Mouse (Mus musculus): Measurements from ENCODE around the gene Rnaseh2a. TPM values are rescaled to one million over a fixed set of nuclear protein-coding genes. Genes with fewer than 3 reads are reported as not detected.

Gene Rnaseh2a
- polyA plus RNA-seq, 1 experiment = 58.7 TPM

DNA sequence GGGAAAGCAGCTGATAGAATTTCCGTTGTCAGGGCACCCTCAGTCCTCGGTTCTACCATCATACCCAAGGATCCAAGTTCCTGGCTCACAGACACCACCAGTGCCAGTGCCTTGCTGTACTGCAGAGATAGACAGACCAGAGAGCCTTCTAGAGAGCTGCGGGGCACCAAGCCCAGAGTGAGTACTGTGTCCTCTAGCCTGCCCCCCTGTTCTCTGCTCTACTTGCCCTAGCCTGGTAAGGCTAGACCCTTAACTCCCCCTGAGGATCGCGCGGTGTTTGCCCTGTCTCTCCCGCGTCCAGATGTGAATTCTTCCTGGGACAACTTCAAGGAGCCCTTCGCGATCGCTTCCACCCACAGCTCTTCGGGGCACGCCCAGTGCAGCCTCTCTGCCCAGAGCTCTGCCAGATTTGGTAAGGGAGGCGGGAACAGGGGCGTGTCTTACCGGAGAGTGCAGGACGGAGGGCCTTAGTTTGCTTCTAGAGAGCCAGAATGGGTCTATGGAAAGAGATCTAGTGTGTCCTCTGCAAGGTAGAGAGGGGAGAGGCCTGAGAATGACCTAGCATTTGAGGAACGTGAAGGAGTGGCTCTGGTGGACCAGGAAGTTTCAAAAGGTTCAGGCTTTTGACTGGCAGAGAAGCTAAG, 16.8 kb downstream of the Rnaseh2a start:
- Histone ChIP-seq H3K4me3 (replicated peaks; ENCODE audit: insufficient read depth, low read depth, low read length) (no peak overlapping the region), H3K4me1 (ENCODE audit: control insufficient read depth, insufficient read depth, low read length) (no peaks in the 10 kb centered on the region), H3K27ac (ENCODE audit: insufficient read depth, low read length) (no peak overlapping the region), H3K27me3 (ENCODE audit: control insufficient read depth, insufficient read depth, low read length) (no peaks in the 10 kb centered on the region)
- TF ChIP-seq CTCF (IDR thresholded peaks at IDR 0.05; ENCODE audit: borderline replicate concordance, insufficient read depth, low read depth, low read length) = no peak
- TF ChIP-seq POLR2A (IDR thresholded peaks at IDR 0.05; ENCODE audit: borderline replicate concordance, insufficient read depth, low read length) = no peak
- no peak for DNase-seq
- 10% methylated on average over 18 of the region's 18 CpGs for WGBS

- WGBS = 25% methylated on average over 12 of the region's 12 CpGs
- peaks cover 6% of the 10 kb centered on the region; the same call in 1 of the 2 replicates for H3K4me1 ChIP-seq (ENCODE audit: control insufficient read depth, insufficient read depth, low read length)
- no peaks in the 10 kb centered on the region for H3K27me3 ChIP-seq (ENCODE audit: control insufficient read depth, insufficient read depth, low read length)
- DNase-seq = no peak
- no peak overlapping the region for H3K27ac ChIP-seq (ENCODE audit: insufficient read depth, low read length)
- H3K4me3 ChIP-seq (replicated peaks; ENCODE audit: insufficient read depth, low read depth, low read length) = no peak overlapping the region
- no peak for TF ChIP-seq CTCF (IDR thresholded peaks at IDR 0.05; ENCODE audit: borderline replicate concordance, insufficient read depth, low read depth, low read length)
- TF ChIP-seq POLR2A (IDR thresholded peaks at IDR 0.05; ENCODE audit: borderline replicate concordance, insufficient read depth, low read length) = no peak
Observed at GRCm38 (mm10) chr8:84949753-84950152, 19.8 kb downstream of the Rnaseh2a start.

- WGBS = 25% methylated on average over 9 of the region's 9 CpGs
- Histone ChIP-seq H3K27me3 (ENCODE audit: control insufficient read depth, insufficient read depth, low read length) (no peaks in the 10 kb centered on the region), H3K4me3 (replicated peaks; ENCODE audit: insufficient read depth, low read depth, low read length) (no peak overlapping the region), H3K4me1 (ENCODE audit: control insufficient read depth, insufficient read depth, low read length) (peaks cover 6% of the 10 kb centered on the region; the same call in 1 of the 2 replicates), H3K27ac (ENCODE audit: insufficient read depth, low read length) (no peak overlapping the region)
- no peak for DNase-seq
- no peak for TF ChIP-seq CTCF (IDR thresholded peaks at IDR 0.05; ENCODE audit: borderline replicate concordance, insufficient read depth, low read depth, low read length)
- TF ChIP-seq POLR2A (IDR thresholded peaks at IDR 0.05; ENCODE audit: borderline replicate concordance, insufficient read depth, low read length) = no peak
Observed at GRCm38 (mm10) chr8:84947241-84947545, 22.4 kb downstream of the Rnaseh2a start.

GRCm38 (mm10) chr8:84946528-84947240, 22.9 kb downstream of the Rnaseh2a start, which contains the start of gene Rtbdn:
Gene Rtbdn, plus strand, starts transcription at chr8:84946991.
- Histone ChIP-seq H3K4me1 (ENCODE audit: control insufficient read depth, insufficient read depth, low read length) (peaks cover 6% of the 10 kb centered on the region; the same call in 1 of the 2 replicates), H3K4me3 (replicated peaks; ENCODE audit: insufficient read depth, low read depth, low read length) (peak within 1 kb of the TSS; percentile 74), H3K27ac (ENCODE audit: insufficient read depth, low read length) (no peak within 1 kb of the TSS; the same call in 1 of the 2 replicates), H3K27me3 (ENCODE audit: control insufficient read depth, insufficient read depth, low read length) (no peaks in the 10 kb centered on the region)
- WGBS = 5% methylated on average over 17 of the region's 17 CpGs
- no peak for TF ChIP-seq POLR2A (IDR thresholded peaks at IDR 0.05; ENCODE audit: borderline replicate concordance, insufficient read depth, low read length)
- TF ChIP-seq CTCF (IDR thresholded peaks at IDR 0.05; ENCODE audit: borderline replicate concordance, insufficient read depth, low read depth, low read length) = peak; percentile 86
- DNase-seq = peak; percentile 70 to 76

- no peaks in the 10 kb centered on the region for H3K27me3 ChIP-seq (ENCODE audit: control insufficient read depth, insufficient read depth, low read length)
- DNase-seq = peak; percentile 71 to 74
- no peak overlapping the region for H3K27ac ChIP-seq (ENCODE audit: insufficient read depth, low read length)
- WGBS = 1% methylated on average over 60 of the region's 67 CpGs
- TF ChIP-seq POLR2A (IDR thresholded peaks at IDR 0.05; ENCODE audit: borderline replicate concordance, insufficient read depth, low read length) = no peak
- peak; percentile 32; the same call in 1 of the 2 replicates for TF ChIP-seq CTCF (IDR thresholded peaks at IDR 0.05; ENCODE audit: borderline replicate concordance, insufficient read depth, low read depth, low read length)
- peak overlapping the region; percentile 74 for H3K4me3 ChIP-seq (replicated peaks; ENCODE audit: insufficient read depth, low read depth, low read length)
- peaks cover 6% of the 10 kb centered on the region; the same call in 1 of the 2 replicates for H3K4me1 ChIP-seq (ENCODE audit: control insufficient read depth, insufficient read depth, low read length)
Observed at GRCm38 (mm10) chr8:84945633-84946527, 23.7 kb downstream of the Rnaseh2a start.

DNA sequence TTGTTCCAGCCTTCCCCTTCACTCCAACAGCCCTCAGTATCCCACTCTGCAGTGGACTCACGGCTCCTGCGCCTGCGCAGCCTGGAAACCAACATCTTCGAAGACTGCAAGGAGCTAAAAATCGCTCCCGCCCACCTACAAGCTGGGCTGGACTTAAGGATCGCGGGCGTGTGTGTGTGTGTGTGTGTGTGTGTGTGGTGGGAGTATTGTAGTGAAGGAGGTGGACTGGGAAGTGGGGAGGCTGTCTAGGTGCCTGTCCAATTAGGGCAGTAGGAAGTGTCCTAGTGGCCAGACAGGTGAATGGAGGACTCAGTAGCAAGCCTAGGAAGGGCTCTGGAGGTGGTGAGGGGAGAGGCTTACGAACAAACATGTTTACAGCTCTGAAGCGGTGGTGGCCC, 24.3 kb downstream of the Rnaseh2a start:
- peaks cover 6% of the 10 kb centered on the region; the same call in 1 of the 2 replicates for H3K4me1 ChIP-seq (ENCODE audit: control insufficient read depth, insufficient read depth, low read length)
- TF ChIP-seq POLR2A (IDR thresholded peaks at IDR 0.05; ENCODE audit: borderline replicate concordance, insufficient read depth, low read length) (no peak), CTCF (IDR thresholded peaks at IDR 0.05; ENCODE audit: borderline replicate concordance, insufficient read depth, low read depth, low read length) (peak; percentile 7; the same call in 1 of the 2 replicates)
- H3K27ac ChIP-seq (ENCODE audit: insufficient read depth, low read length) = no peak overlapping the region
- no peaks in the 10 kb centered on the region for H3K27me3 ChIP-seq (ENCODE audit: control insufficient read depth, insufficient read depth, low read length)
- DNase-seq = peak; percentile 62 to 66
- peak overlapping the region; percentile 74 for H3K4me3 ChIP-seq (replicated peaks; ENCODE audit: insufficient read depth, low read depth, low read length)
- 2% methylated on average over 11 of the region's 11 CpGs for WGBS

GRCm38 (mm10) chr8:84944478-84945160, 24.9 kb downstream of the Rnaseh2a start:
- Histone ChIP-seq H3K4me1 (ENCODE audit: control insufficient read depth, insufficient read depth, low read length) (peaks cover 6% of the 10 kb centered on the region; the same call in 1 of the 2 replicates), H3K4me3 (replicated peaks; ENCODE audit: insufficient read depth, low read depth, low read length) (peak overlapping the region; percentile 74), H3K27ac (ENCODE audit: insufficient read depth, low read length) (no peak overlapping the region), H3K27me3 (ENCODE audit: control insufficient read depth, insufficient read depth, low read length) (no peaks in the 10 kb centered on the region)
- TF ChIP-seq CTCF (IDR thresholded peaks at IDR 0.05; ENCODE audit: borderline replicate concordance, insufficient read depth, low read depth, low read length) (no peak), POLR2A (IDR thresholded peaks at IDR 0.05; ENCODE audit: borderline replicate concordance, insufficient read depth, low read length) (peak; percentile 27; the same call in 1 of the 2 replicates)
- 2% methylated on average over 26 of the region's 26 CpGs for WGBS
- peak; percentile 81 to 83 for DNase-seq
